Mouse (Mus musculus) lung, postnatal 10 days (tissue): ENCODE results near the gene Brd2.

Experiments used
- DNase-seq: peaks from one replicate; pipeline ENCODE4 v3.0.0; 2021

Brd2 gene

GRCm38 (mm10) chr17:34109806-34110195, 12.6 kb downstream of the Brd2 start:
- no peak for DNase-seq

- no peak for DNase-seq
Measured at GRCm38 (mm10) chr17:34109038-34109805, 13.2 kb downstream of the Brd2 start.

GRCm38 (mm10) chr17:34108460-34108859, 14.0 kb downstream of the Brd2 start:
- no peak for DNase-seq

- DNase-seq = no peak
Measured at GRCm38 (mm10) chr17:34107109-34107867, 15.1 kb downstream of the Brd2 start.

GRCm38 (mm10) chr17:34106555-34106954, 15.9 kb downstream of the Brd2 start:
- no peak for DNase-seq

GRCm38 (mm10) chr17:34104804-34105203, 17.6 kb downstream of the Brd2 start:
- DNase-seq = no peak

GRCm38 (mm10) chr17:34102831-34103230, 19.6 kb downstream of the Brd2 start:
- no peak for DNase-seq

- peak; percentile 95 for DNase-seq
Measured at GRCm38 (mm10) chr17:34101604-34102032, 20.8 kb downstream of the Brd2 start.

- no peak for DNase-seq
Measured at GRCm38 (mm10) chr17:34101185-34101584, 21.2 kb downstream of the Brd2 start.

- peak; percentile 44 for DNase-seq
Measured at GRCm38 (mm10) chr17:34099531-34099930, 22.9 kb downstream of the Brd2 start.

GRCm38 (mm10) chr17:34098709-34099479, 23.5 kb downstream of the Brd2 start:
- DNase-seq = peak; percentile 23

GRCm38 (mm10) chr17:34097272-34097671, 25.2 kb downstream of the Brd2 start:
- DNase-seq = no peak

- DNase-seq = no peak
Measured at GRCm38 (mm10) chr17:34096497-34097010, 25.9 kb downstream of the Brd2 start.

- DNase-seq = no peak
Measured at GRCm38 (mm10) chr17:34094283-34095035, 28.0 kb downstream of the Brd2 start.

- peak; percentile 59 for DNase-seq
Measured at GRCm38 (mm10) chr17:34093199-34093874, 29.1 kb downstream of the Brd2 start.

- no peak for DNase-seq
Measured at GRCm38 (mm10) chr17:34092197-34092875, 30.1 kb downstream of the Brd2 start, which contains the start of gene H2-Oa. TSS of gene H2-Oa (plus strand) at chr17:34092340.

- peak; percentile 42 for DNase-seq
Measured at GRCm38 (mm10) chr17:34090923-34091322, 31.5 kb downstream of the Brd2 start.

GRCm38 (mm10) chr17:34088124-34088523, 34.3 kb downstream of the Brd2 start:
- no peak for DNase-seq

GRCm38 (mm10) chr17:34087386-34087785, 35.0 kb downstream of the Brd2 start:
- DNase-seq = no peak

GRCm38 (mm10) chr17:34083104-34083503, 39.3 kb downstream of the Brd2 start:
- DNase-seq = no peak

- DNase-seq = peak; percentile 72
Measured at GRCm38 (mm10) chr17:34079621-34080020, 42.8 kb downstream of the Brd2 start.
